Mouse (Mus musculus): ENCODE data around the gene Trabd.

DNA sequence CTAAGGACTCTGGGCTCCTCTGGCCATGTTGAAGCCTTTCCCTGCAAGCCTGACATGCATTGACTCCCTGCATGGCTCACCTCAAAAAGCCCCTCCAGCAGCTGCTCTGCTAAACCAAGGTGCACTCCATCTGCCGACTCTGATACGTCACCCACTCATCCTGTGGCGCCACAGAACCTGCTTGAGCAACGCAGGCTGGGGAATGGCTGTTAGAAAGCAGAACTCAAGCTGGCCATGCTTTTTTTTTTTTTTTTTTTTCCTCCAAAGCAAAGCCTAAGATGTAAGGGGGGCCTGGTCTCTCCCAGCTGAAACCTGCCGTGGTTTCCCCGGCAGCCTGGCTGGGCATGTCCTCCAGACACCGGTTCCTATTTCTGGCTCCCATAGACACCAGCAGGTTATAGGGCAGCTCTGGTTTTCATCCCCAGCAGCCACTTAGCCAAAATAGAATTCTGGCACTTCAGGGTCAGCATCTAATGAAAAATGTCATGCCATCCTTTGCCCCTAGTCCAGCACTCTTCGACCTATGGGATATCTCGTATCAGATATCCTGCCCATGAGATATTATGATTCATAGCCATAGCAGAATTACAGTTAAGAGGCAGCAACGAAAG is 826 bp upstream of the Trabd start:
- no peak for TF ChIP-seq POLR2A (IDR thresholded peaks at IDR 0.05; ENCODE audit: borderline replicate concordance, insufficient read depth, low read length)
- no peak for TF ChIP-seq CTCF (IDR thresholded peaks at IDR 0.05; ENCODE audit: borderline replicate concordance, insufficient read depth, low read depth, low read length)
